Mouse (Mus musculus): ENCODE data around the gene Prrt4. TPM values are rescaled to one million over a fixed set of nuclear protein-coding genes. Genes with fewer than 3 reads are reported as not detected.

Gene Prrt4
- total RNA-seq, 4 experiments from 2014 or later: 3.0 to 8.9 (median 4.8) TPM

DNA sequence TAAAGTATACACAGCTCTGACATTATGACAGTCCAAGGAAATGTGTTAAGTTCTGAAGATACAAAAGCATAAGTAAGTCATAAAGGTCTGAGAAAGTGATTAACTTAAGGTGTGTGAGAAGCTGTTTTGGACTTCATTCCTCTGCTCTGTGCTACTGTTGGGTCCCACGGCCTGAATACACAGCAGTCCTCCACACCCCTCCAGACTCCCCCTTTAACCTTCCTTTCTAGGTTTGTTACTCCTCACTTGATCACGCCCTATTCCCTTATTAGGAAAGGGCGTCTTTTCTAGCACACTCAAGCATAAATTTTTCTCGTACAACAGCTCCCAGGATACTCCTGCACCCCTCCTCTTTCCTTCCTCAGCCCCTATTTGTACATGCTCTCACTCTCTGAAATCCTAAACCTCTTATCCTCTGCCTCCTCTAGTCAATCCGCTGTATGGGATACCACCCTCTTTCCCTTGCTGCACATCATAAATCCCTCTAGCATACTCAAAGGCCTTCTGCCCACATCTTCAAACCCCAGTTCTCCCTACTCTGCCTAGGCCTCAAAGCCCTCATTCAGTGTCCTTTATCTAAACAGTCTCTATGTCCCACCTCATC, 31.9 kb downstream of the Prrt4 start:
- DNase-seq: no peak

DNA sequence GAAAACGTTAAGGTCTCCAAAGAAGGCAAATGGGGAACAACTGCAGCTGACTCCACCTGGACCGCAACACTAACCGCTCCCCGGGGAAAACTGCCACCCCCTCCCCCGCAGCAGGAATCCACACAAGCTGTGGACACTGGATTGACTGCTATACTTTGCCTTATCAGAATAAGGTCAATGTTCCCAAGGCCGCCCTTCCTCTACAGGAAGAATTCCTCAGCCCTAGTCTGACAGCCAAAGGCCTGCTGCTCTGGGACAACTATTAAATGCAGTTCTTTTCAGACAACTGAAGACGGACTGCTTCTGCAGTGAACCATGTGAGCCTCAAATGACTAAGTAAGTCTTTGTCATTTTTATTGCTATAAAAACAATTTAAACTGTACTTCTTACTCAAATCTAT, 32.7 kb downstream of the Prrt4 start:
- no peak for DNase-seq

DNA sequence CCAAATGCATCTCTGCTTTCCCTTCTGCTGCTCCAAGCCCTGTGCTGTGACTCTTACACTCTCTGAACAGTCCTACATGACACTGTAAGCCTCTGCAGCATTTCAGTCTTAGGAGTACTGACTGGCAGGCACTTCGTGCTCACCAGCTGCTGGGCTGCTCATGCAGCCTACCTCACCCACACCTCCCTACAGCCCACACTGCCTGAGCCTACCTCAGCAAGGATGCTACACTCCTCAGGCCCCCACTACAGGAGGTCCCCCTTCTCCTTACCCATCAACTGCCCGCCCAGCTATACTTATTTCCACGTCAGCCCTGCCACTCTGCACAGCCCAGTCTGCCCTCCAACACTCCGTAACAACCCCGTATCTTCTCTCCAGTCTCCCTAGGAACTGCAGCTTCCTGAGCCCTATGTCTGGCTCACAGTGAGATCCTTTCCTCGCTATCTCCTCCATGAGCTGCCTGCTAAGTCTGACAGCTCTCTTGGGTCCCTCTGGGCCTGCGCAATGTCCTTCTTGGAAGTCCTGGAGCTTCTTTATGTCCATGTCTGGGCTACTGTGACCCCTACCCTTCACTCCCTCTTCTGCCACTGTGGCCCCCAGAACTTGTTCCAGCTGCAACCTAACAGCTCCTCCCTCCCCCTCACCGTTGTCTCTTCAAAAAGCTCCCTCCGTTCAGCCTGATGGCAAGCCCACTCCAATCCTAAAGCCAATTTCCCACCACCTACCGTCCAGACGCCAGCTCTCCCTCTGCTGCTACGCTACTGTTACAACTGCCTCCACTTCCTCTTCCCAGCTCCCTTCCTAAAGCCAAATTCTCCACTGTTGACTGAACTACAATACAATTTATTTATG, 33.7 kb downstream of the Prrt4 start:
- DNase-seq: no peak

DNA sequence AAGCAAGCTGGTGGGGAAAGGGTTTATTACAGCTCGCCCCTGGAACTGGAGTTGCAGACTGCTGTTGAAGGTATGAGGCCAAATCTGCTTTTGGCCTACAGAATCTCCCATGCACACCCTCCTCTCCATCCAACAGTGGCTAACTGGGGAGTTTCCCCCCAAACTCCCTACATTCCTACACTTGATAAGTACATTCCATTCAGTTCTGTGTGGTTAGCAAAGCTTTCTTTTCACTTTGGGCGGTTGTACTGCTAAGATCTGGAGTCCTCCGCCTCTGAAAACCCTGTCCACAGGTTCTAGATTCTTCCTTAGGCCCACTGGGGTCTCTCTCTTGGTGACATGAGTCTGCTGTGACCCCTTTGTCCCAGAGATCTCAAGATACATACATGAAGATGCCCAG, 34.4 kb downstream of the Prrt4 start:
- DNase-seq: no peak

DNA sequence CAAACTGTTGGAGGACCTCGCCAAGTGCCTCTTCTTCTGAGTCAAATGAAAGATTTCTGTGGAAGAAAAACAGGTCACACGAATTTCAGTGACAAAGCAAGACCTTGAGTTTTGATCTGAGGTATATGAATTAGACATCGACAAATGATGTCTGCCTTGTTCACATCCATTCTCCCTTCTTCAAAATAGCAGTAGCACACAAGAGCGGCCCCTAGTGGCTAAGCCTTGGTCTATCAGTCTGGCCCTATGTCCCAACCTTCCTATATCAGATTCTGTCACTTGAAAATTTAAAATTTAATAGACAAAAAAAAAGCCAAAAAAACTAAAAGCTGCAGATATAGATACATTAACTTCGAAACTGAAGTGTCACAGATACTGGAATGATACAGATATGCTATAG, 35.8 kb downstream of the Prrt4 start:
- DNase-seq: no peak

DNA sequence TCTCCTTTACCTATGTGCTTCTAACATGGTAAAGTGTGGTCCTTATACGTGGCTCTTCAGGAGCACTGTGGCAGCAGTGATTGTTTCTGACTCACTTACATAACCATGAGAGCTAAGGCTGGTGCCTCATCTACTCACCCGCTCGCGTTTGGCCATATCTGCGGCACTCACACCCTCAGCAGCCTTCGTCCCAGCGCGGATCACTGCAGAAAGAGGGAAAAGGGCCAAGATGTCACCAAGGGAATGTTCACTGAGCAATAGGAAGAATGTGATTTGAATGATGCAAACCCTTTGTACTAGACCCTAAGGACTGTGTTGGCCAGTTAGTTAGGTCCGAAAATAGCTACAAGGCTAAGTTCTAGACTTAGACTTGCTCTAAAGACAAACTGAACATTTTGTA, 41.9 kb downstream of the Prrt4 start:
- no peak for DNase-seq

DNA sequence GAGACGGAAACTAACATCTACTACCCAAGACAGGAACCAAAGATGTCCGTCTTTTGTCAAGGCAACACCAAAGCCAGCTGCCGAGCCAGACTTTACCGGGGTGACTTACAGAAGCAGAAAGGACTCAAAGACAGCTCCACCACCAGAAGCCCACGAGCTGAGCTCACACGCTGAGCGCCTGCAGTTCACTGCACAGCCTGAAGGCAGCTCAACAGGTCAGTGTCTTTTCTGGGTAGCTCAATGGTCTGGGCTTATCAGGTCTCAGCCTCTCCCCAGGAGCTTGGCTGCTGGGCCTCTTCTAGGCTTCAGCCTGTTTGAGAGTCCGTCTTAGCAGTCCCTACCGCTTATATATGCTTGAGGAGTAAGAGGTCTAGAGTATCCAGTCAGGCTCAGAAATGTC, 46.3 kb downstream of the Prrt4 start:
- no peak for DNase-seq

DNA sequence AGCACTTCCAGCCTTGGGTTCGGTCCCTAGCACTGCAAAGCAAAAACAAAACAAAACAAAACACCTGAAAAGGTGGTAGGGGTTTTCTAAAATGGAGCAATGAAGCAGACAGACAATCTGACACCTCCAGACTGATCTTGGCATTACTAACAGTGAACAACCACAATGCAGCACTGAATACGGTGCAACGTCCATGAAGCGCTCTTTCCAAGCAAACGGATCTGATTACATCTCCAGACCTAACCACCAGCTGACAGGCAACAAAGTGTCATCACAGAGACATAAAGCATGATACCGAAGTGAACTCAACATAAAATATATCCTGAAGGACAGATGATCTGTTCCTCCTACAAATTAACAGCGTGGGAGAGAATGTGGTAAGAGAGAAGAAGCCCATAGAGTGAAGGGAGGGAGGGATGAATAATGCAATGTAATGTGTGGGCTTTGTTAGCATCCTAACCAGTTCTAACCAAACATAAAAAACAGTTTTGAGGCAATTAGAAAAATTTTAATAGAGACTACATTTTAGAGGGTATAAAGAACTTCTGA, 52.4 kb downstream of the Prrt4 start:
- DNase-seq: no peak

DNA sequence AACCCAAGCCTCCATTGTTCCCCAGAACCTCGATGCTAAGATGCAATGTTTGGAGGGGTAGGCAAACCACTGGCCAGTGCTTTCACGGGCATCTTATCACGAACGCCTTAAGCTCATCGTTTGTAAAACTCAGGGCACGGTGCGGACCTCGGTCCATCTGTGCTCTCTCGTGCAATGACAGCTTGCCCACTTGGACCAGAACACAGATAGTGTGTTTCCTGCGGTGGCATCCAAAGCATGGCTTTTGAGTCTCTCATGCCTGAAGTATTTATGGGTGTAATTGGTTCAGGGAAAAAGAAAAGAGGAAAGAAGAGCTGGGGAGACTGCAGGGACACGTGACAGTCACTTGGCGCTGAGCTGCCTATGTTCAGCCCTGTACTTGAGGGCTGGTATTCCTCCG, 59.4 kb downstream of the Prrt4 start:
- no peak for DNase-seq

Small RNA genes within 50 kb of the gene (microRNA-seq; reads per million reads assigned to microRNA genes)
- gene Gm24303: 0 reads per million in 2 experiments

Other genes with a start within 250 kb of the Prrt4 start
- 100 to 1,000 TPM in 1 of 4 experiments, 10 to 100 TPM in 1, 1 to 10 TPM in 2; 2.5 to 252 (median 51.1) TPM for gene Lep, start 119.4 kb downstream of the Prrt4 start, total RNA-seq (2022)
- 10 to 100 TPM; 30.2 to 40.2 (median 35.0) TPM for gene Rbm28, start 14.6 kb downstream of the Prrt4 start, total RNA-seq (2022)
- gene Impdh1, start 36.8 kb upstream of the Prrt4 start, total RNA-seq (2022): 10 to 100 TPM; 46.9 to 67.5 (median 53.0) TPM
- gene Hilpda, start 92.9 kb upstream of the Prrt4 start, total RNA-seq (2022): 1 to 10 TPM; 4.6 to 9.3 (median 7.7) TPM
- gene Fam71f2, start 100.0 kb upstream of the Prrt4 start, total RNA-seq (2022): under 1 TPM in 1 of 4 experiments, not detected in 3; 0.23 TPM
- gene Fam71f1, start 139.6 kb upstream of the Prrt4 start, total RNA-seq (2022): not detected
- 100 to 1,000 TPM; 121 to 136 (median 126) TPM for gene Calu, start 168.5 kb upstream of the Prrt4 start, total RNA-seq (2022)
- gene Opn1sw, start 208.9 kb upstream of the Prrt4 start, total RNA-seq (2022): not detected
- gene Ccdc136, start 216.7 kb upstream of the Prrt4 start, total RNA-seq (2022): 10 to 100 TPM in 1 of 4 experiments, 1 to 10 TPM in 3; 4.4 to 13.1 (median 5.7) TPM